Mouse (Mus musculus) hindbrain, embryonic 14.5 days (tissue): ENCODE results near the gene Mark3. TPM values are rescaled to one million over a fixed set of nuclear protein-coding genes. Genes with fewer than 3 reads are reported as not detected.
A peak's percentile ranks its signal among the peaks of the same experiment; 100 is the strongest.

ENCODE experiments used
- ATAC-seq: fragments of 200-750 bp; cut with Nextera tagmentation; 2 replicates; pipeline ENCODE4 v1.8.0; 2017; ENCODE audit warnings: moderate number of reproducible peaks, mild to moderate bottlenecking, moderate TSS enrichment, moderate library complexity; ENCODE audit not compliant: low FRiP score
- DNase-seq: peaks from one replicate; pipeline ENCODE4 v3.0.0-alpha.2; 2015; ENCODE audit warnings: low spot score
- H3K27ac ChIP-seq: fragments of 300-500 bp; sonication (generic); 2 replicates; pipeline ENCODE4 v1.5.1; 2014; ENCODE audit warnings: mild to moderate bottlenecking, moderate library complexity
- H3K27me3 ChIP-seq: fragments of 300-500 bp; sonication (generic); 2 replicates; pipeline ENCODE4 v1.6.1; 2014; ENCODE audit warnings: mild to moderate bottlenecking, low read length, mixed read lengths; ENCODE audit not compliant: control insufficient read depth, insufficient read depth
- H3K36me3 ChIP-seq: fragments of 300-500 bp; sonication (generic); replicated peaks from 2 replicates; pipeline ENCODE4 v1.6.1; 2014; ENCODE audit not compliant: control insufficient read depth, insufficient read depth
- H3K4me1 ChIP-seq: fragments of 300-500 bp; sonication (generic); replicated peaks from 2 replicates; pipeline ENCODE4 v1.6.1; 2014; ENCODE audit warnings: antibody characterized with exemption, low read length, mixed read lengths; ENCODE audit not compliant: control insufficient read depth, insufficient read depth
- H3K4me2 ChIP-seq: fragments of 300-500 bp; sonication (generic); replicated peaks from 2 replicates; pipeline ENCODE4 v1.6.1; 2014; ENCODE audit warnings: mild to moderate bottlenecking, moderate library complexity
- H3K4me3 ChIP-seq: fragments of 300-500 bp; sonication (generic); replicated peaks from 2 replicates; pipeline ENCODE4 v1.5.1; 2014; ENCODE audit warnings: mild to moderate bottlenecking, low read length
- H3K9ac ChIP-seq: fragments of 300-500 bp; sonication (generic); 2 replicates; pipeline ENCODE4 v1.6.1; 2014
- H3K9me3 ChIP-seq: fragments of 300-500 bp; sonication (generic); 2 replicates; pipeline ENCODE4 v1.6.1; 2016; ENCODE audit warnings: low read length; ENCODE audit not compliant: control insufficient read depth
- WGBS: fragments of 180-500 bp; shearing (Covaris S2); extraction: QIAGEN DNeasy Blood & Tissue Kit; methylation state at CpG from one replicate; pipeline ENCODE4 v1.1.7; 2014; 5-methylcytosine and 5-hydroxymethylcytosine counted together
- polyA plus RNA-seq: library from polyadenylated mRNA; unstranded; fragments of >200 nt; fragmentation: Nextera tagmentation; extraction: Ambion mirVana; gene quantifications from 2 replicates; pipeline ENCODE4 v1.2.1, GENCODE M21; 2014

Gene Mark3
- polyA plus RNA-seq, 1 experiment from 2014 or later, result 76.4 TPM

DNA sequence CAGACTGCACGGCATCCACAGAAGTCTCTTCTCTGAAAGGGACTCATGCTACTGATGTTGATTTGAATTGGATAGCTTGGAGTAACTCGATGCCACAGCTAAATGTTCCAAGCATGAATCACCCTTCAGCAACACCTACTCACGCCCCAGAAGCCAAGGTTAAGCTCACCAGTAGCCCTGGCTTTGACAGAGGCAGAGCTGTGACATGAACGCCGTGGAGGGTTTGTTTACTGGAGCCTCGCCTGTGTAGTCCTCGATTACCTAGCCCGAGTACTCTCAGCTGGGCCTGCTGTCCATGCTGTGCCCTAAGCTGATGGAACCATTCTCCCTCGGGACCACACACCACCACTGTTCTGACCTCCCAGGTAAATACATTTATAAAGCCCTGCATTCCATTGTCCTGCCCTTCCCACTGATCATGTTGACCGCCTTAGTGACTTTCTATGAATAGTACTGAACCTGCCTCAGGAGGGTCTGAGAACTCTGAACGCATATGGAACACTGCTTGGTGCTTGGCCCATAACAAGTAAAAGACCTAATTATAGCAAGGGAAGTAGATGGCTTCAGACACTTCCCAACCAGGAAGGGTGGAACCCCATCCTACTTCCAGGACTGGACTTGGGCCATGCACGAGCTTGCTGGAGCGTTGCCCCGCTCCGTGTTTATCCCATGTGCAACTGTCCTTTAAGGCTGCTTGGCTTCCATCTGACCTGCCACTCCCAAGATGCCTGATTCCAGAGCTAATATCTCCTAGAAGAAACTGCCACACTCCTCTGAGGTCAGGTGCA, 131.1 kb downstream of the Mark3 start:
- no peak overlapping the region for H3K4me3 ChIP-seq
- no peak overlapping the region for H3K9ac ChIP-seq
- no peak overlapping the region for H3K4me2 ChIP-seq
- H3K9me3 ChIP-seq, result no peaks in the 10 kb centered on the region
- DNase-seq, result no peak
- H3K27ac ChIP-seq, result peak overlapping the region; percentile 4; the same call in 1 of the 2 replicates
- WGBS, result 86% methylated on average over 15 of the region's 15 CpGs
- no peak for ATAC-seq
- no peaks in the 10 kb centered on the region for H3K4me1 ChIP-seq
- peaks cover 35% of the 10 kb centered on the region for H3K36me3 ChIP-seq
- H3K27me3 ChIP-seq, result no peaks in the 10 kb centered on the region

Other genes starting within 250 kb of the Mark3 start
- 48.1 and 48.3 TPM in 2 replicates for gene Cdc42bpb, start 196.8 kb upstream of the Mark3 start, polyA plus RNA-seq
- gene Lbhd2, start 167.7 kb upstream of the Mark3 start, polyA plus RNA-seq, result 0.72 and 1.3 TPM in 2 replicates
- gene Exoc3l4, start 157.5 kb upstream of the Mark3 start, polyA plus RNA-seq, result 1.7 and 1.8 TPM in 2 replicates
- gene Tnfaip2, start 132.1 kb upstream of the Mark3 start, polyA plus RNA-seq, result 0.42 and 0.79 TPM in 2 replicates
- gene Gm266, start 88.7 kb upstream of the Mark3 start, polyA plus RNA-seq, result 2.6 and 3.8 TPM in 2 replicates
- 504 and 543 TPM in 2 replicates for gene Eif5, start 36.5 kb upstream of the Mark3 start, polyA plus RNA-seq
- 1,434 and 1,576 TPM in 2 replicates for gene Ckb, start 97.8 kb downstream of the Mark3 start, polyA plus RNA-seq
- 6.1 and 7.2 TPM in 2 replicates for gene Trmt61a, start 103.6 kb downstream of the Mark3 start, polyA plus RNA-seq
- gene Bag5, start 138.7 kb downstream of the Mark3 start, polyA plus RNA-seq, result 65.5 and 71.6 TPM in 2 replicates
- gene Apopt1, start 138.7 kb downstream of the Mark3 start, polyA plus RNA-seq, result 48.2 and 61.4 TPM in 2 replicates
- 586 and 635 TPM in 2 replicates for gene Klc1, start 184.3 kb downstream of the Mark3 start, polyA plus RNA-seq
- gene Xrcc3, start 239.3 kb downstream of the Mark3 start, polyA plus RNA-seq, result 2.6 and 3.1 TPM in 2 replicates
- gene Zfyve21, start 239.6 kb downstream of the Mark3 start, polyA plus RNA-seq, result 36.7 and 40.1 TPM in 2 replicates